Mouse (Mus musculus) embryonic facial prominence, embryonic 14.5 days (tissue): ENCODE measurements at regions not wholly inside any gene's neighbourhood (a gene's known extent, or its start where the extent isn't known, plus 50 kb on each side); places are given as distances from the start of the nearest gene placed in this dataset.
A peak's percentile ranks its signal among the peaks of the same experiment; 100 is the strongest.

Source experiments
- ATAC-seq: fragments of 200-750 bp; cut with Nextera tagmentation; 2 replicates; pipeline ENCODE4 v1.8.0; 2017; ENCODE audit warnings: low read depth, moderate number of reproducible peaks, moderate TSS enrichment
- DNase-seq: peaks from one replicate; pipeline ENCODE4 v3.0.0-alpha.2; 2015; ENCODE audit warnings: low spot score
- H3K27ac ChIP-seq: fragments of 300-500 bp; sonication (generic); replicated peaks from 2 replicates; pipeline ENCODE4 v1.5.1; 2014; ENCODE audit warnings: low read depth, mild to moderate bottlenecking, low read length, moderate library complexity
- H3K27me3 ChIP-seq: fragments of 300-500 bp; sonication (generic); replicated peaks from 2 replicates; pipeline ENCODE4 v1.6.1; 2014; ENCODE audit warnings: low read length; ENCODE audit not compliant: control insufficient read depth, insufficient read depth
- H3K36me3 ChIP-seq: fragments of 300-500 bp; sonication (generic); 2 replicates; pipeline ENCODE4 v1.6.1; 2014; ENCODE audit warnings: low read length, mixed read lengths; ENCODE audit not compliant: control insufficient read depth, insufficient read depth
- H3K4me1 ChIP-seq: fragments of 300-500 bp; sonication (generic); 2 replicates; pipeline ENCODE4 v1.6.1; 2014; ENCODE audit warnings: antibody characterized with exemption, low read length; ENCODE audit not compliant: control insufficient read depth, insufficient read depth
- H3K4me2 ChIP-seq: fragments of 300-500 bp; sonication (generic); 2 replicates; pipeline ENCODE4 v1.6.1; 2014; ENCODE audit warnings: low read depth, mild to moderate bottlenecking, low read length, moderate library complexity, mixed read lengths
- H3K4me3 ChIP-seq: fragments of 300-500 bp; sonication (generic); 2 replicates; pipeline ENCODE4 v1.5.1; 2014; ENCODE audit warnings: low read depth, mild to moderate bottlenecking, low read length
- H3K9ac ChIP-seq: fragments of 300-500 bp; sonication (generic); 2 replicates; pipeline ENCODE4 v1.6.1; 2014; ENCODE audit warnings: low read depth, mild to moderate bottlenecking, low read length, moderate library complexity, mixed read lengths
- H3K9me3 ChIP-seq: fragments of 300-500 bp; sonication (generic); 2 replicates; pipeline ENCODE4 v1.6.1; 2016; ENCODE audit warnings: low read length; ENCODE audit not compliant: control insufficient read depth
- WGBS: fragments of 180-500 bp; shearing (Covaris S2); extraction: QIAGEN DNeasy Blood & Tissue Kit; methylation state at CpG from one replicate; pipeline ENCODE4 v1.1.7; 2014; 5-methylcytosine and 5-hydroxymethylcytosine counted together

DNA sequence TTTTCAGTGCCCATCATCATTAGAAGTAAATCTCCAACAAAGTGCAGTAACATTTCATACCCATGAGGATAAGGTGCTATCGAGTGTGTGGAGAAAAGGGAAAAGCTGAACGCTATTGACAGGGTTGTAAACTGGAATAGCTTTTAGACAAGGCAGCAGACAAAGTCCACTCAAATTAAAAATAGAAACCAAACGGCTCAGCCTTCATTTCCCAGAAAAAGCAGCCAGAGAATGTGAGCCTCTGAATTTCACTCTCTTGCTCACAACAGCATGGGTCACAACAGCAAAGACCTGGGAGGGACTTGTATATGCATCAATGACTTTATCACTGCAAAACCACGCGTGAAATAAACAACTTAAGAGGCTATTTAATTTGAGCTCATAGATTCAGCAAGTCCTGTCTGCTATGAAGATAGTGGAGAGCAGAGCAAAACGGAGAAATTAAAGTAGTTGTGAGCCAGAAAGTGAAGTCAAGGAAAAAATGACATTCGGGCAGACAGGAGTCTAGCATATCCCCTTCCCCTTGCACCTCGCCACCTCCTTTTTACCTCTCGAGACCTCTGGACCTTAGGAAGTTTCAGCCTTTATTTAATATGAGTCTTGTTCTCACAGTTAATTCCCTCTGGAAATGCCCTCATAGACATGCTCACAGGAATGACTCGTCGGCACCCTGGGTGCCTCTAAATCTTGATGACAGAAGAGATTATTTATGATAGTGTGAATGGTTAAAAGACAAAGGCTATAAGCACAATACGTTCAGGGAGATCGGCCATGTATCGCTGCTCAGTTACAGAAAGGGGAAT is 261.9 kb downstream of the Gm4340 start:
- H3K9ac ChIP-seq = no peak overlapping the region
- DNase-seq (peak; percentile 3), ATAC-seq (no peak)
- no peak overlapping the region for H3K27ac ChIP-seq
- no peaks in the 10 kb centered on the region for H3K9me3 ChIP-seq
- H3K27me3 ChIP-seq = no peaks in the 10 kb centered on the region
- WGBS = 64% methylated on average over 14 of the region's 14 CpGs
- H3K4me3 ChIP-seq = no peak overlapping the region
- no peak overlapping the region; the same call in 1 of the 2 replicates for H3K4me2 ChIP-seq
- no peaks in the 10 kb centered on the region for H3K4me1 ChIP-seq
- H3K36me3 ChIP-seq = no peaks in the 10 kb centered on the region

DNA sequence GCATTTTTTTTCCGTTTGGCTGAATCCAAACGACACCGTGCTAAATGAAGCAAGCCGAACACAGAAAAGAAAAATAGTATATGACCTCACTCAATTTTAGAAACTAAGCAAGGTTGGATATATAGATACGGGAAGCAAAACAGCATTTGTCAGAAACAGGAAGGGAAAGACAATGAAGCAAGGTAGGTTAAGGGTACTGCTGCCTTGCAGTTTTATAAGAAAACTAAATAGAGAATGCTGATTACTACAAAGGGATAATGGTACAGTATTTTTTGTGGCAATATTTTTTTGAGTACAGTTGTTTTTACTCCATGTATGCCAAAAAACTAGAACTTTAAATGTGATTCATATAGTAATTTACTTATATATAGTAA is 262.5 kb downstream of the Gm4340 start:
- 63% methylated on average over 5 of the region's 5 CpGs for WGBS
- no peak for ATAC-seq
- H3K4me1 ChIP-seq = no peaks in the 10 kb centered on the region

DNA sequence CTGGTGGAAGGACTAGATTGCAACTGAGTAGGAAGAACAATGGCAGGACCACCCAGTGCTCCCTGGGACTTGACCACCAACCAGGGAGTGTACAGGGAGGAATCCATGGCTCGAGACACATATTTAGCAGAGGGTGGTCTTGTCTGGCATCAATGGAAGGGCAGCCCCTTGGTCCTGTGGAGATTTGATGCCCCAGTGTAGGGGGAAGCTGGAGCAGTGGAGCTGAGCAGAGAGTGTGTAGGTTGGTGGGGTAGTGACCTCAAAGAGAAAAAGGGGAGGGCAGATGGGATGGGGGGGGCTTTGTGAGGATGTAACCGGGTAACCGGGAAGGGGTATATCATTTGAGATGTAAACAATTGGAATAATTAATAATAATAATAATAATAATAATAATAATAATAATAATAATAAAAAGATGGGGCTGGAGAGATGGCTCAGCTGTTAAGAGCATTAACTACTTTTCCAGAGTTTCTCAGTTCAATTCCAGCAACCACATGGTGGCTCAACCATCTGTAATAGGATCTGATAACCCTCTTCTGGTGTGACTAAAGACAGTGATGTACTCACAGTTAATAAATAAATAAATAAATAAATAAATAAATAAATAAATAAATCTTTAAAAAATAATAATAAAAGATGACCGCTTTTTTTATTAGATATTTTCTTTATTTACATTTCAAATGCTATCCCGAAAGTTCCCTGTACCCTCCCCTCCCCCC is 292.5 kb downstream of the Gm4340 start:
- Histone ChIP-seq H3K4me3 (no peak overlapping the region), H3K9me3 (no peaks in the 10 kb centered on the region), H3K27ac (no peak overlapping the region), H3K36me3 (no peaks in the 10 kb centered on the region), H3K27me3 (no peaks in the 10 kb centered on the region), H3K4me1 (no peaks in the 10 kb centered on the region), H3K9ac (no peak overlapping the region), H3K4me2 (no peak overlapping the region)
- WGBS = 91% methylated on average over 5 of the region's 5 CpGs
- ATAC-seq (no peak; the same call in 1 of the 2 replicates), DNase-seq (no peak)

More for the DNA sequence above, 262.5 kb downstream of the Gm4340 start:
- no peak overlapping the region; the same call in 1 of the 2 replicates for H3K4me2 ChIP-seq
- H3K4me3 ChIP-seq = no peak overlapping the region
- no peaks in the 10 kb centered on the region for H3K9me3 ChIP-seq
- no peak for DNase-seq
- H3K9ac ChIP-seq = no peak overlapping the region
- no peaks in the 10 kb centered on the region for H3K36me3 ChIP-seq
- no peaks in the 10 kb centered on the region for H3K27me3 ChIP-seq
- no peak overlapping the region for H3K27ac ChIP-seq

DNA sequence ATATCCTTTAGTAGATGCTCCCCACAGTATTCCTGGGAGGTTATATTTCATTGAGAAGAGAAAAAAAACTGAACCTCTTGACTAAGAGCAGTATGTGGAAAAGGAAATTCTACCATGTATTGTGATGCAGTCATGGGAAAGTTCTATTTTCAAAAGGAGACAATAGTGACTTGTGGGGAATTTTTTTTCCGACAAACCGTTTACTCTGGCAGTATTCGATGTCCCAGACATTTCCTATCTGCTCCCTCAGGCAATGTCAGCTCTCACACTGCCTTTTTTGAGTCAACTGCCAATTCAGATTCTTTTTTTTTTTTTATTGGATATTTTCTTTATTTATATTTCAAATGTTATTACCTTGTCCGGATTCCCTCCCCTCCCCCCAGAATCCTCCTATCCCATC is 295.5 kb downstream of the Gm4340 start:
- Histone ChIP-seq H3K36me3 (no peaks in the 10 kb centered on the region), H3K27me3 (no peaks in the 10 kb centered on the region), H3K4me1 (no peaks in the 10 kb centered on the region), H3K4me2 (no peak overlapping the region), H3K27ac (no peak overlapping the region), H3K9me3 (no peaks in the 10 kb centered on the region), H3K9ac (no peak overlapping the region), H3K4me3 (no peak overlapping the region)
- ATAC-seq = no peak
- 66% methylated on average over 4 of the region's 4 CpGs for WGBS
- DNase-seq = peak; percentile 53

DNA sequence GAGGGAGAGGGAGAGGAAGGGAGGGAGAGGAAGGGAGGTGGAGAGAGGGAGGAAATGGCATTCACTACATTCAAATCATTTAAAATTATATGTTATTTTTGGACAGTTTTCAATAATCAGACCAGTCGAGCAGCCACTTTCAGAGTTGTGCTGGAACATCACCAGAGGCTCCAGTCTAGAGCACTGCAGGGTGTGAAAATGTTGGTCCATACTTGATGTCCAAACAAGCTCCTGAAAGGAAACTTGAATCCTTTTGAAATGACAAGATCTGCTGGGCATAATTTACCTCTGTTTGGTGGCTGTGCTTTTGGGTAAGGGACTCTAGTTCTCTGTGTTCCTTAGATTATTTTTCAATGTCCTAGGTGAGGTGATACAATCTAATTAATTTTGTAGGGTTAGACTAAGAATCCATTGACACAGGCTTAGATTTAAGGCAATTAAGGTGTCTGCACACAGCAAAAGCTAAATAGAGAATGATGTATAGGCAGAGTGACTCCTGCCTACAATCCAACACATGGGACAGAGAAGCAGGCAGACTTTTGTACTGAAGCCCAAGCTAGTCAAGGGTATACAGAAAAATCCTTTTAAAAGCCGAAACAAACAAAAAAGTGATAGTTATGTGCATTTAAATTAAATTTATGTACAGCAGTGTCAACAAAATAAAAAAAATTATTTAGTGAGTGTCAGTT is 297.2 kb downstream of the Gm4340 start:
- no peak overlapping the region for H3K27ac ChIP-seq
- no peak overlapping the region for H3K9ac ChIP-seq
- WGBS = 56% methylated on average over 2 of the region's 2 CpGs
- H3K4me3 ChIP-seq = no peak overlapping the region
- H3K36me3 ChIP-seq = no peaks in the 10 kb centered on the region
- H3K4me2 ChIP-seq = no peak overlapping the region
- ATAC-seq (no peak), DNase-seq (peak; percentile 13)
- H3K4me1 ChIP-seq = no peaks in the 10 kb centered on the region
- no peaks in the 10 kb centered on the region for H3K27me3 ChIP-seq
- H3K9me3 ChIP-seq = no peaks in the 10 kb centered on the region
